Mouse (Mus musculus) heart, postnatal 0 days (tissue): ENCODE data around the gene Adamts20.

ENCODE experiments used
- CTCF ChIP-seq: IDR thresholded peaks from 2 replicates; pipeline ENCODE4 v1.5.1; 2016; ENCODE audit warnings: antibody characterized with exemption, control low read depth, low read depth
- EP300 ChIP-seq: IDR thresholded peaks from 2 replicates; pipeline ENCODE4 v1.6.1; 2016; ENCODE audit warnings: antibody characterized with exemption, low read depth

- TF ChIP-seq EP300, result no peak
- no peak for TF ChIP-seq CTCF
Observed at GRCm38 (mm10) chr15:94464881-94465280, 337 bp downstream of the Adamts20 start.
